Mouse (Mus musculus) cortical plate, adult 2 months (tissue): ENCODE results near the gene Pemt.

ENCODE experiments used
- CTCF ChIP-seq: fragments of 200-500 bp; IDR thresholded peaks from 2 replicates; pipeline ENCODE4 v1.5.1; 2011; ENCODE audit warnings: mild to moderate bottlenecking, control low read depth, low read length; ENCODE audit not compliant: insufficient read depth; ENCODE audit errors: extremely low read depth
- POLR2A ChIP-seq: fragments of 200-500 bp; IDR thresholded peaks from 2 replicates; pipeline ENCODE4 v1.6.1; 2011; ENCODE audit warnings: mild to moderate bottlenecking, low read length, control low read depth; ENCODE audit not compliant: insufficient read depth; ENCODE audit errors: extremely low read depth

- TF ChIP-seq CTCF (no peak), POLR2A (no peak)
These were observed 44.9 kb downstream of the Pemt start for GRCm38 (mm10) chr11:60001231-60001980.
